Mouse (Mus musculus): ENCODE results near the gene Galns. TPM values are rescaled to one million over a fixed set of nuclear protein-coding genes. Genes with fewer than 3 reads are reported as not detected.
A peak's percentile ranks its signal among the peaks of the same experiment; 100 is the strongest.

The Galns gene
- polyA plus RNA-seq, 1 experiment from 2014 or later, result 14.3 TPM

GRCm38 (mm10) chr8:122551265-122552051 is 59.8 kb downstream of the Galns start, which contains the start of gene Piezo1:
Gene Piezo1 (minus strand): TSS chr8:122551329.
- peaks cover 23% of the 10 kb centered on the region for H3K4me1 ChIP-seq (ENCODE audit: insufficient read depth, low read depth, low read length)
- peak; percentile 91 for ATAC-seq
- peak within 1 kb of the TSS; percentile 84 for H3K9ac ChIP-seq (replicated peaks; ENCODE audit: low read depth)
- H3K36me3 ChIP-seq (ENCODE audit: insufficient read depth, low read length), result no peaks in the 10 kb centered on the region
- no peaks in the 10 kb centered on the region for H3K9me3 ChIP-seq (ENCODE audit: low read length)
- H3K4me2 ChIP-seq (replicated peaks; ENCODE audit: low read depth, low read length), result peak within 1 kb of the TSS; percentile 84
- peak within 1 kb of the TSS; percentile 83 for H3K4me3 ChIP-seq (ENCODE audit: low read depth, low read length)
- WGBS, result 13% methylated on average over 37 of the region's 56 CpGs
- peak; percentile 94 for DNase-seq (ENCODE audit: low spot score)
- no peaks in the 10 kb centered on the region for H3K27me3 ChIP-seq (replicated peaks; ENCODE audit: insufficient read depth, low read length)
- TF ChIP-seq EP300 (IDR thresholded peaks at IDR 0.05) (no peak), CTCF (IDR thresholded peaks at IDR 0.05) (peak; percentile 100)
- H3K27ac ChIP-seq (ENCODE audit: low read length), result peak within 1 kb of the TSS; percentile 93

- Histone ChIP-seq H3K4me3 (ENCODE audit: low read depth, low read length) (peak overlapping the region; percentile 83), H3K36me3 (ENCODE audit: insufficient read depth, low read length) (no peaks in the 10 kb centered on the region), H3K4me2 (replicated peaks; ENCODE audit: low read depth, low read length) (peak overlapping the region; percentile 84), H3K9me3 (ENCODE audit: low read length) (no peaks in the 10 kb centered on the region), H3K27ac (ENCODE audit: low read length) (peak overlapping the region; percentile 93), H3K9ac (replicated peaks; ENCODE audit: low read depth) (peak overlapping the region; percentile 84), H3K27me3 (replicated peaks; ENCODE audit: insufficient read depth, low read length) (no peaks in the 10 kb centered on the region), H3K4me1 (ENCODE audit: insufficient read depth, low read depth, low read length) (peaks cover 25% of the 10 kb centered on the region)
- DNase-seq (ENCODE audit: low spot score) (no peak), ATAC-seq (peak; percentile 25; the same call in 1 of the 2 replicates)
- no peak for TF ChIP-seq EP300 (IDR thresholded peaks at IDR 0.05)
- TF ChIP-seq CTCF (IDR thresholded peaks at IDR 0.05), result no peak
- 0% methylated on average over 3 of the region's 43 CpGs for WGBS
Measured at GRCm38 (mm10) chr8:122550995-122551264, 60.3 kb downstream of the Galns start.

GRCm38 (mm10) chr8:122550234-122550994 is 60.8 kb downstream of the Galns start:
- TF ChIP-seq EP300 (IDR thresholded peaks at IDR 0.05) (no peak), CTCF (IDR thresholded peaks at IDR 0.05) (no peak)
- Histone ChIP-seq H3K4me1 (ENCODE audit: insufficient read depth, low read depth, low read length) (peaks cover 28% of the 10 kb centered on the region), H3K4me3 (ENCODE audit: low read depth, low read length) (peak overlapping the region; percentile 83), H3K4me2 (replicated peaks; ENCODE audit: low read depth, low read length) (peak overlapping the region; percentile 84), H3K27ac (ENCODE audit: low read length) (peak overlapping the region; percentile 93), H3K9ac (replicated peaks; ENCODE audit: low read depth) (peak overlapping the region; percentile 84), H3K27me3 (replicated peaks; ENCODE audit: insufficient read depth, low read length) (no peaks in the 10 kb centered on the region), H3K9me3 (ENCODE audit: low read length) (no peaks in the 10 kb centered on the region), H3K36me3 (ENCODE audit: insufficient read depth, low read length) (no peaks in the 10 kb centered on the region)
- WGBS, result 2% methylated on average over 40 of the region's 52 CpGs
- ATAC-seq, result peak; percentile 52
- peak; percentile 78 for DNase-seq (ENCODE audit: low spot score)

DNA sequence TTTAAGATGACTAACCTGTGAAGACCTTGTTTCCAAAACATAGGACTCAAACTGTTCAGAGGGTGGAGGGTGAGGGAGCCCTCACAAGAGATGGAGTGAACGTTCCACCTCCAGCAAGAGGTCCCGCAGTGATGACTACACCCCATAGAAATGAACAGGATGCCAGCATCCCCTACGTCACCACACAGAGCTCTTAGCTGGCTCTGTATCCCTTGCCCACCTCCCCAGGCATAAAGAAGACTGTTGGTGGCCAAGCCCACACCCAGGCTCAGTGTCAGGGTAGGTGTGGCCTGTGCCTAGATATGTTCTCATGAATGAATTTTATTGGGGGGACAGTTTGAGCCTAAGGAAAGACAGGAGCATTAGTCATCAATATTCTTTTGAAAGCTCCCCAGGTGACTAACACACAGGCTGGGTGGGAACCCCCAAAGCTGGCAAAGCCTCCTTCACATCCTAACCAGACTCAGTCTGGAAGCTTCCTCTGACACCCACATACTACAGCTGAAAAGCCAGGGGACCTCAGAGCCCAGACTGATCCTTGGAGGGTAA is 62.3 kb downstream of the Galns start:
- peak overlapping the region; percentile 23; the same call in 1 of the 2 replicates for H3K27ac ChIP-seq (ENCODE audit: low read length)
- H3K4me3 ChIP-seq (ENCODE audit: low read depth, low read length), result peak overlapping the region; percentile 83
- DNase-seq (ENCODE audit: low spot score) (peak; percentile 32), ATAC-seq (no peak)
- H3K4me2 ChIP-seq (replicated peaks; ENCODE audit: low read depth, low read length), result peak overlapping the region; percentile 84
- TF ChIP-seq CTCF (IDR thresholded peaks at IDR 0.05), result no peak
- TF ChIP-seq EP300 (IDR thresholded peaks at IDR 0.05), result no peak
- 62% methylated on average over 3 of the region's 3 CpGs for WGBS
- no peaks in the 10 kb centered on the region for H3K9me3 ChIP-seq (ENCODE audit: low read length)
- H3K36me3 ChIP-seq (ENCODE audit: insufficient read depth, low read length), result no peaks in the 10 kb centered on the region
- H3K27me3 ChIP-seq (replicated peaks; ENCODE audit: insufficient read depth, low read length), result no peaks in the 10 kb centered on the region
- H3K4me1 ChIP-seq (ENCODE audit: insufficient read depth, low read depth, low read length), result peaks cover 28% of the 10 kb centered on the region
- H3K9ac ChIP-seq (replicated peaks; ENCODE audit: low read depth), result no peak overlapping the region

DNA sequence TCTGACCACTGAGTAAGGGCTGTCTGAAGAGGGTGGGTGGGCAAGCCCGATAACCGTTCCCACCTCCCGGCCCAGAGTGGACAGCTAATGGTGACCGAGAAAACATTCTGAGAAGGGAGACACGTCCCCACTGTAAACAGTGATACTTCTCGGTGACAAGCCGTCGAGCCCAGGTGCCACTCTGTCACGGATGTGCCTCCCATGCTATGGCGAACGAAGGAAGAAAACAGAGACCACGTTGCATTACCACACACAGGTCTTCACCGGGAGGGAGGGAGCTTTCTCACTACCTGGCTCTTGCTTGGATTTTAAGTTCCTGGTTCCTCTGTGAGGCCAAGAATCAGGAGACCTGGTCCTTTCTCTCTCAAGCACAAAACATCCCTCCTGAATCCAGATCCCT is 62.9 kb downstream of the Galns start:
- no peaks in the 10 kb centered on the region for H3K36me3 ChIP-seq (ENCODE audit: insufficient read depth, low read length)
- no peak for DNase-seq (ENCODE audit: low spot score)
- H3K27ac ChIP-seq (ENCODE audit: low read length), result peak overlapping the region; percentile 85; the same call in 1 of the 2 replicates
- H3K4me2 ChIP-seq (replicated peaks; ENCODE audit: low read depth, low read length), result peak overlapping the region; percentile 84
- no peaks in the 10 kb centered on the region for H3K27me3 ChIP-seq (replicated peaks; ENCODE audit: insufficient read depth, low read length)
- TF ChIP-seq EP300 (IDR thresholded peaks at IDR 0.05) (no peak), CTCF (IDR thresholded peaks at IDR 0.05) (no peak)
- no peak overlapping the region for H3K4me3 ChIP-seq (ENCODE audit: low read depth, low read length)
- no peak for ATAC-seq
- no peak overlapping the region for H3K9ac ChIP-seq (replicated peaks; ENCODE audit: low read depth)
- 47% methylated on average over 13 of the region's 13 CpGs for WGBS
- H3K9me3 ChIP-seq (ENCODE audit: low read length), result no peaks in the 10 kb centered on the region
- H3K4me1 ChIP-seq (ENCODE audit: insufficient read depth, low read depth, low read length), result peaks cover 28% of the 10 kb centered on the region

GRCm38 (mm10) chr8:122547815-122548214 is 63.4 kb downstream of the Galns start:
- ATAC-seq (no peak), DNase-seq (ENCODE audit: low spot score) (peak; percentile 77)
- no peaks in the 10 kb centered on the region for H3K36me3 ChIP-seq (ENCODE audit: insufficient read depth, low read length)
- H3K4me3 ChIP-seq (ENCODE audit: low read depth, low read length), result no peak overlapping the region
- peak overlapping the region; percentile 84; the same call in 1 of the 2 replicates for H3K4me2 ChIP-seq (replicated peaks; ENCODE audit: low read depth, low read length)
- no peak; the same call in 1 of the 2 replicates for TF ChIP-seq CTCF (IDR thresholded peaks at IDR 0.05)
- peaks cover 28% of the 10 kb centered on the region for H3K4me1 ChIP-seq (ENCODE audit: insufficient read depth, low read depth, low read length)
- WGBS, result 24% methylated on average over 5 of the region's 5 CpGs
- H3K9ac ChIP-seq (replicated peaks; ENCODE audit: low read depth), result 0 out of 2 replicates have a peak overlapping the region, but pooled peaks have one; percentile 16
- no peaks in the 10 kb centered on the region for H3K27me3 ChIP-seq (replicated peaks; ENCODE audit: insufficient read depth, low read length)
- H3K27ac ChIP-seq (ENCODE audit: low read length), result peak overlapping the region; percentile 85
- no peaks in the 10 kb centered on the region for H3K9me3 ChIP-seq (ENCODE audit: low read length)

All from lung, postnatal 0 days (tissue).